Mouse (Mus musculus) neural tube, embryonic 14.5 days (tissue): ENCODE measurements around the gene Kcnh4. TPM values are rescaled to one million over a fixed set of nuclear protein-coding genes. Genes with fewer than 3 reads are reported as not detected.

Experiments used
- ATAC-seq: fragments of 200-750 bp; cut with Nextera tagmentation; 2 replicates; pipeline ENCODE4 v1.8.0; 2017; ENCODE audit warnings: low read depth, mild to moderate bottlenecking, moderate TSS enrichment, moderate library complexity
- H3K27ac ChIP-seq: fragments of 300-500 bp; sonication (generic); 2 replicates; pipeline ENCODE4 v1.5.1; 2014; ENCODE audit warnings: low read depth, mild to moderate bottlenecking, control low read depth, low read length, moderate library complexity, mixed read lengths
- H3K27me3 ChIP-seq: fragments of 300-500 bp; sonication (generic); 2 replicates; pipeline ENCODE4 v1.6.1; 2014; ENCODE audit warnings: low read length; ENCODE audit not compliant: control insufficient read depth, insufficient read depth
- H3K36me3 ChIP-seq: fragments of 300-500 bp; sonication (generic); 2 replicates; pipeline ENCODE4 v1.6.1; 2014; ENCODE audit warnings: low read length, mixed read lengths; ENCODE audit not compliant: control insufficient read depth, insufficient read depth
- H3K4me1 ChIP-seq: fragments of 300-500 bp; sonication (generic); 2 replicates; pipeline ENCODE4 v1.6.1; 2014; ENCODE audit warnings: low read length; ENCODE audit not compliant: control insufficient read depth, insufficient read depth
- H3K4me2 ChIP-seq: fragments of 300-500 bp; sonication (generic); 2 replicates; pipeline ENCODE4 v1.6.1; 2014; ENCODE audit warnings: mild to moderate bottlenecking, low read depth, low read length, control low read depth
- H3K4me3 ChIP-seq: fragments of 300-500 bp; sonication (generic); 2 replicates; pipeline ENCODE4 v1.5.1; 2014; ENCODE audit warnings: low read depth, low read length, control low read depth, mixed read lengths
- H3K9ac ChIP-seq: fragments of 300-500 bp; sonication (generic); replicated peaks from 2 replicates; pipeline ENCODE4 v1.6.1; 2014; ENCODE audit warnings: low read depth, mild to moderate bottlenecking, control low read depth, low read length, mixed read lengths
- H3K9me3 ChIP-seq: fragments of 300-500 bp; sonication (generic); 2 replicates; pipeline ENCODE4 v1.6.1; 2016; ENCODE audit warnings: low read length; ENCODE audit not compliant: control insufficient read depth
- WGBS: fragments of 180-500 bp; shearing (Covaris S2); extraction: QIAGEN DNeasy Blood & Tissue Kit; methylation state at CpG from one replicate; pipeline ENCODE4 v1.1.7; 2014; 5-methylcytosine and 5-hydroxymethylcytosine counted together
- polyA plus RNA-seq: library from polyadenylated mRNA; unstranded; fragments of >200 nt; fragmentation: Nextera tagmentation; extraction: Ambion mirVana; gene quantifications from 2 replicates; pipeline ENCODE4 v1.2.1, GENCODE M21; 2014

Kcnh4 gene
- polyA plus RNA-seq, 1 experiment from 2014 or later = 10.1 TPM

DNA sequence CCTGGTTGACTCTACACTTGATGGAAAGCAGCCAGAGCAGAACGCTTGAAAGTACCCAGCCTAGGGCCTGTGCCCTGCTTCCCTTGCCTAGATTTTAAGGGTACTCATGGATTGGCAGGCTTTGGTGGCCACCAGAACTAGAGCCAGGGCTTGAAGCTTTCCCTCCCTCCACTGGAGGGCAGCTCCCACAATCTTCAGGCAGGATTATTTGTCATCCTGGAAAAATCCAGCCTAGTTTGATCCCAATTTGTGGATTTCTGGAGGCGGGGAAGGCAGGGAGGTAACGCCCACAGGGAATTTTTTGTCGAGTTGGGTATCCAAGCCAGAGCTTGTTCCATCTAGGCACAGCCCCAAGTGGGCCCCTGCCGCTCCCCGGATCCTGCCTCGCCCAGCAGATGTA lies 69.4 kb downstream of the Kcnh4 start:
- Histone ChIP-seq H3K27ac (no peak overlapping the region), H3K4me2 (no peak overlapping the region), H3K4me3 (no peak overlapping the region), H3K4me1 (no peaks in the 10 kb centered on the region), H3K9ac (no peak overlapping the region), H3K36me3 (no peaks in the 10 kb centered on the region), H3K27me3 (no peaks in the 10 kb centered on the region), H3K9me3 (no peaks in the 10 kb centered on the region)
- ATAC-seq = no peak
- WGBS = 82% methylated on average over 7 of the region's 7 CpGs

Other genes with a start within 250 kb of the Kcnh4 start
- gene Acly, start 231.9 kb downstream of the Kcnh4 start, polyA plus RNA-seq = 191 and 250 TPM in 2 replicates
- gene Ttc25, start 214.3 kb downstream of the Kcnh4 start, polyA plus RNA-seq = 1.7 and 2.2 TPM in 2 replicates
- gene Cnp, start 185.0 kb downstream of the Kcnh4 start, polyA plus RNA-seq = 41.1 and 49.3 TPM in 2 replicates
- gene Nkiras2, start 140.7 kb downstream of the Kcnh4 start, polyA plus RNA-seq = 108 and 110 TPM in 2 replicates
- 109 and 112 TPM in 2 replicates for gene Dnajc7, start 139.8 kb downstream of the Kcnh4 start, polyA plus RNA-seq
- gene Zfp385c, start 67.5 kb downstream of the Kcnh4 start, polyA plus RNA-seq = 0.50 and 0.61 TPM in 2 replicates
- 2.7 and 2.8 TPM in 2 replicates for gene Dhx58, start 55.7 kb downstream of the Kcnh4 start, polyA plus RNA-seq
- gene Kat2a, start 47.5 kb downstream of the Kcnh4 start, polyA plus RNA-seq = 55.3 and 57.0 TPM in 2 replicates
- gene Hspb9, start 46.1 kb downstream of the Kcnh4 start, polyA plus RNA-seq = not detected in 2 replicates
- 59.7 and 82.7 TPM in 2 replicates for gene Rab5c, start 21.7 kb downstream of the Kcnh4 start, polyA plus RNA-seq
- 0.51 TPM in 1 of 2 replicates, not detected in the other for gene Hcrt, start 3.0 kb upstream of the Kcnh4 start, polyA plus RNA-seq
- 3.3 and 4.5 TPM in 2 replicates for gene Ghdc, start 11.0 kb upstream of the Kcnh4 start, polyA plus RNA-seq
- 17.3 and 19.7 TPM in 2 replicates for gene Stat5b, start 90.8 kb upstream of the Kcnh4 start, polyA plus RNA-seq
- gene Stat5a, start 99.4 kb upstream of the Kcnh4 start, polyA plus RNA-seq = 1.3 and 1.8 TPM in 2 replicates
- gene Stat3, start 179.6 kb upstream of the Kcnh4 start, polyA plus RNA-seq = 45.6 and 77.7 TPM in 2 replicates
- gene Cavin1, start 210.9 kb upstream of the Kcnh4 start, polyA plus RNA-seq = 5.3 and 20.4 TPM in 2 replicates
- gene Atp6v0a1, start 249.5 kb upstream of the Kcnh4 start, polyA plus RNA-seq = 147 and 175 TPM in 2 replicates